Mouse (Mus musculus) intestine, postnatal 0 days (tissue): ENCODE measurements at regions not wholly inside any gene's neighbourhood (a gene's known extent, or its start where the extent isn't known, plus 50 kb on each side); places are given as distances from the start of the nearest gene placed in this dataset.

Experiments used
- ATAC-seq: fragments of 200-750 bp; cut with Nextera tagmentation; 2 replicates; pipeline ENCODE4 v1.8.0; 2017; ENCODE audit warnings: mild to moderate bottlenecking, moderate TSS enrichment, moderate library complexity
- H3K27ac ChIP-seq: fragments of 300-500 bp; sonication (generic); 2 replicates; pipeline ENCODE4 v1.5.1; 2014; ENCODE audit warnings: mild to moderate bottlenecking, low read depth, low read length, moderate library complexity
- H3K27me3 ChIP-seq: fragments of 300-500 bp; sonication (generic); replicated peaks from 2 replicates; pipeline ENCODE4 v1.6.1; 2014; ENCODE audit warnings: low read length, mixed read lengths; ENCODE audit not compliant: control insufficient read depth, insufficient read depth
- H3K36me3 ChIP-seq: fragments of 300-500 bp; sonication (generic); 2 replicates; pipeline ENCODE4 v1.6.1; 2014; ENCODE audit warnings: mild to moderate bottlenecking, moderate library complexity; ENCODE audit not compliant: control insufficient read depth, insufficient read depth
- H3K4me1 ChIP-seq: fragments of 300-500 bp; sonication (generic); replicated peaks from 2 replicates; pipeline ENCODE4 v1.6.1; 2014; ENCODE audit warnings: antibody characterized with exemption, low read length, mixed read lengths; ENCODE audit not compliant: control insufficient read depth, insufficient read depth
- H3K4me2 ChIP-seq: fragments of 300-500 bp; sonication (generic); replicated peaks from 2 replicates; pipeline ENCODE4 v1.6.1; 2014; ENCODE audit warnings: low read depth, mild to moderate bottlenecking, moderate library complexity
- H3K4me3 ChIP-seq: fragments of 300-500 bp; sonication (generic); 2 replicates; pipeline ENCODE4 v1.5.1; 2014; ENCODE audit warnings: low read depth, low read length
- H3K9ac ChIP-seq: fragments of 300-500 bp; sonication (generic); 2 replicates; pipeline ENCODE4 v1.6.1; 2014; ENCODE audit warnings: mild to moderate bottlenecking, low read depth, low read length
- H3K9me3 ChIP-seq: fragments of 300-500 bp; sonication (generic); 2 replicates; pipeline ENCODE4 v1.6.1; 2016; ENCODE audit warnings: mixed run types; ENCODE audit not compliant: control insufficient read depth
- CTCF ChIP-seq: sonication (generic); IDR thresholded peaks from 2 replicates; pipeline ENCODE4 v1.5.1; 2016; ENCODE audit warnings: low read depth, mild to moderate bottlenecking, control low read depth, antibody characterized with exemption, moderate library complexity
- WGBS: fragments of 180-500 bp; shearing (Covaris S2); extraction: QIAGEN DNeasy Blood & Tissue Kit; methylation state at CpG from one replicate; pipeline ENCODE4 v1.1.7; 2014; 5-methylcytosine and 5-hydroxymethylcytosine counted together

- Histone ChIP-seq H3K9me3 (no peaks in the 10 kb centered on the region), H3K4me2 (no peak overlapping the region), H3K4me3 (no peak overlapping the region), H3K27me3 (no peaks in the 10 kb centered on the region; the same call in 1 of the 2 replicates), H3K36me3 (no peaks in the 10 kb centered on the region), H3K4me1 (no peaks in the 10 kb centered on the region), H3K9ac (no peak overlapping the region), H3K27ac (no peak overlapping the region)
- TF ChIP-seq CTCF: no peak
- 80% methylated on average over 8 of the region's 8 CpGs for WGBS
- ATAC-seq: no peak
These were observed 64.8 kb upstream of the 1600014C23Rik start for GRCm38 (mm10) chr17:45798456-45798855.

GRCm38 (mm10) chr17:45797121-45797520 lies 63.5 kb upstream of the 1600014C23Rik start:
- no peaks in the 10 kb centered on the region for H3K36me3 ChIP-seq

GRCm38 (mm10) chr17:45794926-45795325 lies 61.3 kb upstream of the 1600014C23Rik start:
- no peak overlapping the region for H3K9ac ChIP-seq
- no peaks in the 10 kb centered on the region for H3K36me3 ChIP-seq
- no peak overlapping the region for H3K27ac ChIP-seq
- no peak for ATAC-seq
- no peaks in the 10 kb centered on the region for H3K9me3 ChIP-seq
- H3K4me1 ChIP-seq: no peaks in the 10 kb centered on the region
- no peaks in the 10 kb centered on the region; the same call in 1 of the 2 replicates for H3K27me3 ChIP-seq
- 82% methylated on average over 7 of the region's 7 CpGs for WGBS
- H3K4me3 ChIP-seq: no peak overlapping the region
- H3K4me2 ChIP-seq: no peak overlapping the region
- no peak for TF ChIP-seq CTCF

More at GRCm38 (mm10) chr17:45797121-45797520, 63.5 kb upstream of the 1600014C23Rik start:
- no peaks in the 10 kb centered on the region; the same call in 1 of the 2 replicates for H3K27me3 ChIP-seq
- no peak overlapping the region for H3K9ac ChIP-seq
- H3K4me2 ChIP-seq: no peak overlapping the region
- no peak overlapping the region for H3K27ac ChIP-seq
- no peak for TF ChIP-seq CTCF
- no peak for ATAC-seq
- no peaks in the 10 kb centered on the region for H3K9me3 ChIP-seq
- no peak overlapping the region for H3K4me3 ChIP-seq
- WGBS: 75% methylated on average over 6 of the region's 6 CpGs
- H3K4me1 ChIP-seq: no peaks in the 10 kb centered on the region

GRCm38 (mm10) chr17:45790959-45791520 lies 57.4 kb upstream of the 1600014C23Rik start:
- WGBS: 73% methylated on average over 8 of the region's 8 CpGs
- TF ChIP-seq CTCF: no peak

GRCm38 (mm10) chr17:45789777-45790176 lies 56.1 kb upstream of the 1600014C23Rik start:
- Histone ChIP-seq H3K27me3 (no peaks in the 10 kb centered on the region), H3K9ac (no peak overlapping the region), H3K36me3 (no peaks in the 10 kb centered on the region), H3K4me3 (no peak overlapping the region), H3K27ac (no peak overlapping the region), H3K9me3 (no peaks in the 10 kb centered on the region), H3K4me2 (no peak overlapping the region), H3K4me1 (no peaks in the 10 kb centered on the region)
- 47% methylated on average over 6 of the region's 6 CpGs for WGBS
- no peak for TF ChIP-seq CTCF
- ATAC-seq: no peak

More at GRCm38 (mm10) chr17:45790959-45791520, 57.4 kb upstream of the 1600014C23Rik start:
- H3K36me3 ChIP-seq: no peaks in the 10 kb centered on the region
- no peaks in the 10 kb centered on the region for H3K27me3 ChIP-seq
- ATAC-seq: no peak
- H3K4me1 ChIP-seq: no peaks in the 10 kb centered on the region
- H3K9me3 ChIP-seq: no peaks in the 10 kb centered on the region
- H3K4me2 ChIP-seq: no peak overlapping the region
- no peak overlapping the region for H3K27ac ChIP-seq
- no peak overlapping the region for H3K9ac ChIP-seq
- H3K4me3 ChIP-seq: no peak overlapping the region

- Histone ChIP-seq H3K27me3 (no peaks in the 10 kb centered on the region), H3K4me1 (no peaks in the 10 kb centered on the region), H3K9me3 (no peaks in the 10 kb centered on the region), H3K36me3 (no peaks in the 10 kb centered on the region), H3K27ac (no peak overlapping the region), H3K9ac (no peak overlapping the region), H3K4me3 (no peak overlapping the region), H3K4me2 (no peak overlapping the region)
- WGBS: 53% methylated on average over 10 of the region's 10 CpGs
- ATAC-seq: peak; percentile 43; the same call in 1 of the 2 replicates
- no peak for TF ChIP-seq CTCF
These were observed 51.3 kb upstream of the 1600014C23Rik start for GRCm38 (mm10) chr17:45784905-45785304.
